Mouse (Mus musculus): ENCODE measurements around the gene Nr1d1. TPM values are rescaled to one million over a fixed set of nuclear protein-coding genes. Genes with fewer than 3 reads are reported as not detected.

The Nr1d1 gene
- polyA plus RNA-seq, 2 experiments from 2014 or later: 2.9 to 5.4 TPM

DNA sequence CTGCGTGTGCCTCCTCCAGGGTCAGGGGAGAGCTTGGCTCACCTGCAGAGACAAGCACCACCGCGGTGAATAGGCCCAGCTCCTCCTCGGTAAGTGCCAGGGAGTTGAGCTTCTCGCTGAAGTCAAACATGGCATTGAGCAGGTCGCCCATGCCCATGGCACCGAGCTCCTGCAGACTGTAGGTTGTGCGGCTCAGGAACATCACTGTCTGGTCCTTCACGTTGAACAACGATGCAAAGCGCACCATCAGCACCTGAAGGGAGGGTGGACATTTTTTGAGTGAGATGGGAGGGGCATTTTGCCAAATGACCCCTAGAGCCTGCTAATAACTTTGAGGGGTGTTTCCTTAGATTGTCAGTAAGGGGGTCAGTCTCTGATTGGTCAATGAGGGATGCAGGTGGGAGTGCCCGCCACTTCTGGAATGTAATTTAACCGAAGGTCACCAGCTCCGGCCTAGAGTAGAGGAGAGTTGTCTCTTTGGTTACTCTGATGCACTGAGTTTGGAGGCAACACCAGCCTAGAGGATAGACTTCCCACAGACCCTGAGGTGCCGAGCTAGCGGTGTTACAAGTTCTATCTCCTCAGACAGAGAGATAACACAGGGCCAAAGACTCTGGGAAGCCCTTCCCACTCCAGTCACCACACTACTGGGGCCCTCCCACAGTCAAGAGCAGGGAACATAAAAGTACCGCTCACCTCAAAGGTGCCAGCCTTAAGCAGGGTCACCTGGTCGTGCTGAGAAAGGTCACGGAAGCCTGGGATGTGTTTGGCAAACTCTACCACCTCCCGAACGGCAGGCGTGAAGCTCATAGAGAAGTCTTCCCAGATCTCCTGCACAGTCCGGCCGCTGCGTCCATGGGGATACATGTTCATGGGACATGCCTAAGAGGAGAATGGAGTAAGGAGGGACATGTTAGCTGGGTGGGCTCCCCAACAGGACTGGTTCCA is 5.9 kb downstream of the Nr1d1 start:
- ATAC-seq: no peak

DNA sequence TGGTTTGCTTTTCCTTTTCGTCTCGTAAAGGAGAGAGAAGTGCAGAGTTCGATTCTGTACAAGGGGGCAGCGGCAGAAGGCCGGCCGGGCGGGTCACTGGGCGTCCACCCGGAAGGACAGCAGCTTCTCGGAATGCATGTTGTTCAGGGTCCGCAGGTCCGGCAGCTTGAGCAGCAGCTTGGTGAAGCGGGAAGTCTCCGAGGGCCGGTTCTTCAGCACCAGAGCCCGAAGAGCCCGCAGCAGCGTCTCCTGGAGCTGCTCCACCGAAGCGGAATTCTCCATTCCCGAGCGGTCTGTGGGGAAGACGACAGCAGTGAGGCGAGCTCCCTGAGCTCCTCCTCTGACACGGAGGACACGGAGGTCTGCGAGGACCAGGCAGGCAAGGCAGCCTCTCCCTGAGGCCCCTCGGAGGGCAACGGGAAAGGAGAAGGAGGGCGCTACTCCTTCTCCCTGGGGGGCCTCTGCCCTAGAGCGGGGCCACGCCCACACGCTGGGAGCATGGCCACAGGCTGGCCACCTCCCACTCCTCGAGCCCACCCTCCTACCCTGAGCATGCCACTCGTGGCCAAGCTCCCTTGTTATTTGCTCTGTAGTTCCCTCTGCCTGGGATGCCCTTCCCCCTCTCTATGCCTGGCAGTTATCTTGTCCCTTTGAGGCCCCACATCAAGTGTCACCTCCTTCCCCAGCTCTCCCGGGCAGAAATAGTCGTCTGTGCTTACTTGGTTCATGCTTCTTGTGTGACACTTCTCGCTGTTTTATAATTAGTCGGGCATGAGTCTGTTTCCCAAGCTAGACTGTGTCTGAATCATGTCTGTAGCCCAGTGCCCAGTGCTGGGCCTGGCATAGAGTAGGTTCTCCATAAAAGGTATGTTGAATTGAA is 6.8 kb downstream of the Nr1d1 start:
- no peak for ATAC-seq

DNA sequence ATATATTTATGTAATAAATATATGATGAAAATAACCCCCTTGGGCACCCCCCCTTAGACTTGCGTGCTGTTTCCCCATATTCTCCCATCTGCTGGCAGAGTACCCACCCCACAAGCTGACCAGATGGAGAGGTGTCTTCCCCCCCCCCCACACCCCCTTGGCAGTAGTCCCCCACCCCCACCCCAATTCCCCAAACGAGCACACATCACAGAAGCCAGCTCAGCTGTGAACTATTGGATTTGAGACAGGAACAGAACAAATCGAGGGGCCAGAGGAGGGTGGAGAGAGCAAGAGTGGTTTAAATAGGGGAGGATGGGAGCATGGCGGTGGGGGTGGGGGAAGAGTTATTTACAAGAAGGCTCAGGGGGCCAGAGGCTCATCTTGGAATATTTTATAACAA is 7.4 kb downstream of the Nr1d1 start:
- no peak for ATAC-seq

DNA sequence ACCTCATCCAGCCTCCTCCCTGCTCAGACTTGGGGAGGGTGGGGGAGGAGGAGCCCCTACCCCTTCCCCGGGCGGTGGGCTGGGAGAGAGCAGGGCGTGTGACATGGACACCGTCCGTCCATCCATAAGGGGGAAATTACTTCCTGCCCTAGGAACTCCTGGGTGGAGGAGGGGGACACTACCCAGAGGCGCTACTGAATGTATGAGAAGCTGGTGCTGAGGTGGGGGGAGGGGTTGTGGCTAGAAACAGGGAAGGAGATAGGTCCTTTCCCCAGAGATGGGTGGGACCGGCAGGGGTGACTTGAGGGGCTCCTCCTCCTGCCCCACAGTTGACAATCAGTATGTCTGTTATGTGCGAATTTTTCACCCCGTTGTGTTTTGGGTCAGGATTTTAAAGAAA is 7.9 kb downstream of the Nr1d1 start:
- no peak for ATAC-seq

DNA sequence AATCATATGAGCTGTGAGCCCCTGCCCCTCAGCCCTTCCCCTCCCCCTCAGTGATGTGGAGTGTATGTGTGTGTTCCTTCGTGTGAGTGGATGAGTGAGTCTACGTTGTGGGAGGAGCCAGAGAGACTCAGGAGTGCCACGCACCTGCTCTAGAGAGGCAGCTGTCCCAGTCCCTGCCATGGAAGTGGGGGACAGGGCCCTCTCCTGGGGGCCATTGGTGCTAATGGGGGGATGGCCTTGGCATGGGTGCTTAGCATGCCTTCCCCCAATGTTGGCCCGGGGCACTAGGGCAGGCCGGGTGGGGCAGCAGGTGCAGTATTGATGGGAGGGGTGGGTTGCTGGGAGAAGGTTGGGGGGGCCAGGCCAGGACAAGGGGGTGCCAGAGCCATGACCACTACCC is 8.3 kb downstream of the Nr1d1 start:
- ATAC-seq: no peak

DNA sequence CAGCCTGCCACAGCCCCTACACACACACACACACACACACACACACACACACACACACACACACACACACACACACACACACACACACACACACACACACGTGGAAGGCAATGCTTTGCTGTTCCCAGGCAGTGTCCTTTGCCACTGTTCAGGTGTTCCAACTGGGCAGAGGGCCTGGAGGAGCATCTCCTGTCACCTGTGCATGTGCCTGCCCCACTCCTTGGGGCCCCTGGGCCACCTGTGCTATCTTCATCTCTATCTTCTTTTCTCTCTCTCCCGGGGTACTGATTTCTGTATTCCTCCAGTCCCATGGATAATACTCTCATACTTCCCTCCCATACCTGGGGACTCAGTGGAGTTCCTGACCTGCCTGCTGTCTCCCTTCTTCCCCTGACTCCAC is 8.8 kb downstream of the Nr1d1 start:
- ATAC-seq: no peak

DNA sequence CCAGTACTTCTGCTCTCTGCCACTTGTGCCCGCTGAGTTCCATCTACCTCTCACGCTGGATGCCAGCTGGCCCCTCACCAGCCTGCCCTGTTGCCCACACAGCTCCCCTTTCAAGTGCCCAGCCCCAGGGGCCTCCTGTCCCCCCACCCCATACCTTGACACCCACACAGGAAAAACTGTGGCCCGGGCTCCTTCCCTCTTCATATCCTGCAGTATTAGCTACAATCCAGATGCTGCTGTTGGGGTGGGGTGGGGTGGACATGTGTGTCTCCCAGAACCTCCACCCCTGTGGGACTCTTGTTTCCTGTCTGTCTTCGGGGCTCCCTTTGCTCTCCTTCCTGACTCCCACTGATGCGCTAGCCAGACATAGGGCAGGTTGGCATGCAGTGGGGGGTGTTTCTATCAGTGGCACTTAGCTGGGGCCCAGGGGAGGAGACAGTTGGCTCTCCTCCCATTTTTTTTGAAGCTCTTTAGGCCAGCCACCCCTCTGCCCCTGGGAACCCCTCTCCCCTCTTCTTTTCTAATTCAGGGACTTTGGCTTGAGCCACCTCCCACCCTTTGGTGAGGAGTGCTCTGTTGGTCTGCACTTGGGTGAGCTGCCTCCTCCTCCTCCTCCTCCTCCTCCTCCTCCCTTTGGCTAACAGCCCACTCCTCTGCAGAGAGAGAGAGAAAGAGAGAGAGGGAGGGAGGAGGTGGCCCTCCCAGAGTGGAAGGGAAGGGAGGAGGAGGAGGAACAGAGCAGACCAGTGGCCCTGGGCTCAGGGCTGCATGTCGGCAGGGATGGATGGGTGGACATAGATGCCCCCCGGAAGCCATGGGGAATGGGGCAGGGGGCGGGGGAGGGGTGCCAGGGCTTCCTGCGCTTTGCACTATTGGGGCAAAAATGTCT is 9.5 kb downstream of the Nr1d1 start:
- no peak for ATAC-seq

DNA sequence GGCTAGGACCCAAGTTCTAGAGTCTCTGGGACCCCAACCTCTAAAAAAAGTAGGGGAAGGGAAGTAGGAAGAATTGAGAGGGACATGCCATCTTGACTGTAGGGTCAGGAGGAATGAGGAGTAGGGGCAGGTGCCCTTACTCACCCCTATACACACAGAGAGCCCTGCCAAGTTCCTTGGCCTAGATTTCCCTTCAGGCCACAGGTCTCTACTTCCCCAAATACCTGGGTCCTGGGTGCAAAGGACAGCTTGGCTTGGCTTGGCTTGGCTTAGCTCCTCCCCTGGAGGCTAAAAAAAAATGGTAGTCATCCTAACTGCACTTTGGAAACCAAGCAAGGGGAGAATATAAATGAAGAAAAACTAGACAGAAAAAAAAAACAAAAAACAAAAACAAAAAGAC is 10.4 kb downstream of the Nr1d1 start:
- ATAC-seq: no peak

DNA sequence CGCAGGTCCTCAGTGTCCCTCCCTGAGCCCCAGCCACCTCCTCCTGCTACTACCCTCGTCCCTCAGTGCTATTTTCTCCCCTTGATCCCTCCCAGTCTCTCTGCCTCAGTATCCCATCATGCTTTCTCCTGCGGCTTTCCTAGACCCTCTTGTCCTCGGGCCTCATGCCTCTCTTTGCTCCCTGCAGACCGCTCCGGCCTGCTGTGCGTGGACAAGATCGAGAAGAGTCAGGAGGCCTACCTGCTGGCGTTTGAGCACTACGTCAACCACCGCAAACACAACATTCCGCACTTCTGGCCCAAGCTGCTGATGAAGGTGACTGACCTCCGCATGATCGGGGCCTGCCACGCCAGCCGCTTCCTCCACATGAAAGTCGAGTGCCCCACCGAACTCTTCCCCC is 11.0 kb downstream of the Nr1d1 start:
- ATAC-seq: no peak

DNA sequence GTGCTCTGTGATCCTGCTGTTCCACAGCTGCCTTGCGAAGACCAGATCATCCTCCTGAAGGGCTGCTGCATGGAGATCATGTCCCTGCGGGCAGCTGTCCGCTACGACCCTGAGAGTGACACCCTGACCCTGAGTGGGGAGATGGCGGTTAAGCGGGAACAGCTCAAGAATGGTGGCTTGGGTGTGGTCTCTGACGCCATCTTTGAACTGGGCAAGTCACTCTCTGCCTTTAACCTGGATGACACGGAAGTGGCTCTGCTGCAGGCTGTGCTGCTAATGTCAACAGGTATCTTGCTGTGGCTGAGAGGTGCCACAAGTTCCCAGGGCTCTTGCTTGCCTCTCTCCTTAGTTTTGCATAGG is 11.7 kb downstream of the Nr1d1 start:
- ATAC-seq: no peak

DNA sequence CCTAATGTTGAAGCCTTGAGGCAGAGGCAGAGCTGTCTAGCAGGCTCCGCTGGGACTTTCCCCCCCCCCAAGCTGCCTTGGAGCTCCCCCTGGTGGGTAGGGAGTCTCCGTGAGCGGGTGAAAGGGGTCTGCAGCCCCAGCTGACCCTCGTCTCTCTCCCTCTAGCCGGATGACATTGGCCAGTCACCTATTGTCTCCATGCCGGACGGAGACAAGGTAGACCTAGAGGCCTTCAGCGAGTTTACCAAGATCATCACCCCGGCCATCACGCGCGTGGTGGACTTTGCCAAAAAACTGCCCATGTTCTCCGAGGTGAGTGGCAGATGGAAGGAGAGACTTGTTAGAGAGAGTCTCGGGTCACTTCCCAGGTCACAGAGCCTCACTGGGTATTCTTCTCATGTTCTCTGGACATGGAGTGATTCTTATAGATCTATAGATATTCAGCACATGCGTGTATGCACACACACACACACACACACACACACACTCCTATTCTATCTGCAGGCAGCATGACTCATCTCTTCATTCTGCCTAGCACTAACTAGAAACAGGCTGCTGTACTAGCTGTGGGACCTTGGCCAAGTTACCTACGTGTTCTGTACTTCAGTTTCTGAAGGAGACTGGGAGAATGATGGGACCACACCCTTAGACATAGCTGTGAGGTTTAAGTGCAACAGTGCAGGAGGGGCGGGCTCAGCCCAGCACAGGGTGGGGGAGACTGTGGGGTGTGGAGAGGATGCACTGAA is 12.2 kb downstream of the Nr1d1 start:
- ATAC-seq: no peak

DNA sequence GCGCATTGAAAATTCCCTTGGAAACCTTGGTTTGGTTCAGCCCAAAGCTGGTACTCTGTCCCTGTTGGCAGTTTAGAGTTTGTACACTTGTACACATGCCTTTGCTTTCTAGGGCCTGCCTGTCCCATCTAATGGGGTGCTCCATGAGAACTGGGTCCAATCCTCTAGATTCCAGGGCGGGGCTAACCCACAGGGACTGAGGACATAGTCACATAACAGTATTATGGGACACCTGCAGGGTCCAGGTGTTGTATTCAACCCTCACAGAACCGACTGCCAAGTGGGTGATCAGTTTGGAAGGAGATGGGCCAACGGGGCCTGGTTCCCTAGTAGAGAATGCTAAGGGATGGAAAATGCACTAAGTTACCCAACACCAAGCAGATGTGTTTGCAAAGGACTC is 13.2 kb downstream of the Nr1d1 start:
- no peak for ATAC-seq

DNA sequence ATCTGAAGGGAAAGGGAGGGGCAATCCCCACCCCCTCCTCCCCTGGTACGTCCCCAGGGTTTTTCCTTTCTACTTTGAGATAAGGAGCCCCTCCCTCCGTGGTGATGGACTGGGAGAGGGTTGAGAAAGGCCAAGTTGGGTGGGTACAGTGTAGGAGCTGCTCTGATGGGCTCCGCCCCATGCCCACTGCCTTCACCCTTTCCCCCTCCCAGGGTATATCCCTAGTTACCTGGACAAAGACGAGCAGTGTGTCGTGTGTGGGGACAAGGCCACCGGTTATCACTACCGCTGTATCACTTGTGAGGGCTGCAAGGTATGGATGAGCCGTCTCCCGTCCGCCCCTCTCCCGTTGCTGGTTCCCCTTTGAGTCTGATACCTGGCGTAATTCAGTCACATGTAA is 18.4 kb downstream of the Nr1d1 start:
- ATAC-seq: no peak

DNA sequence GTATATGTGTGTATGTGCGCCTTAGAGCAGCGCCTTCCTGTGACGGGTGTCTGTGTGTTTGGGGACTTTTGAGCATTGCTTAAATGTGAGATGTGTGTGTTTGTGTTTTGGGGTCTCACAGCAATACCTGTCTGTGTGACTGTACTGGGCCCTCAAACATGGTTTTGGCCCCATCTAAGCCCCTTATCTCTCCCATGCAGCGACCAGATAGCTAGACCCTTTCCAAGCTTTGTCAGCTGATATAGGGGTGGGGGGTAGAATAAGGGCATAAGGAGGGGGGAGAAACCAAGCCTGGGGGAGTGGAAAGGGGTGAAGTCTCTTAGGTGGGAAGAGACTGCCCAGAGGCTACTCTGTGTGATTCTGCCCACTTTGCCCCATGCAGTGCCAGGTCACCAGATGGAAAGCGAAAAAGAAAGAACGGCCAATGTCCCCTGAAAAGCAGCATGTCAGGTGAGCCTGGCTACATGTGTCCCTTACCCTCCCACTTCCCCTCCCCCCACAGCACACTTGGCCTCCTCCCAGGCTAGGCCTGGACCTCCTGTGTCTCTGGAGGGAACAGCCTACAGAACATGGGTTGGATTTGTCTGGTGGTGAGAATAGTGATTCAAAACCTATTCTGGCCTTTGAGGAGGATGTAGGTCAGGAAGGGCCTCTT is 19.3 kb downstream of the Nr1d1 start:
- no peak for ATAC-seq

DNA sequence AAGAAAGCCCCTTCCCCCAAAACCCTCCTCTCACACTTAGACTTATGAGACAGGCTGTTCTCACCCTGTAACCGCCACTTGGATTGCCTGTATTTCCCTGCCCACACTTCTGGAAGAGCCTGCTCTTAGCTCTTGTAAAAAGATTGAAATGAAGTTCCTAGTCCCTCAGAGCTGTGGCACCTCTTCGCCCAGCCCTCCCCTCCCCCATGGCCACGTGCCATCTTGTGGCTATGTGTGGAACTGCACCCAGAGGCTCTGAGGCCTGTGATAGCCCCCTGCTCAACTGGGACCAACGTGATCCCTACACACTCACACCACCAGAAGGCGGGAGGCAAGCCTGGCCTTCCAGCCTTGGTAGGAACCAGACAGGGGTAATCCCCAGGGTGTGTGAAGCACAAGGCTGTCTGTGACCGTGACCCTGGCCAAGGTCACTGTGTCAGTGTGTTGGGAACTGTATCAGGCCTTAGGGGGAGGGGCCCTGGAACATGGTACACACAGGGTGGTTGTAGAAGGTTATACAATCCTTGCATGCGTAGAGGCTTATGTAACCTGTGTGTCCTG is 20.4 kb downstream of the Nr1d1 start:
- ATAC-seq: peak; percentile 40

DNA sequence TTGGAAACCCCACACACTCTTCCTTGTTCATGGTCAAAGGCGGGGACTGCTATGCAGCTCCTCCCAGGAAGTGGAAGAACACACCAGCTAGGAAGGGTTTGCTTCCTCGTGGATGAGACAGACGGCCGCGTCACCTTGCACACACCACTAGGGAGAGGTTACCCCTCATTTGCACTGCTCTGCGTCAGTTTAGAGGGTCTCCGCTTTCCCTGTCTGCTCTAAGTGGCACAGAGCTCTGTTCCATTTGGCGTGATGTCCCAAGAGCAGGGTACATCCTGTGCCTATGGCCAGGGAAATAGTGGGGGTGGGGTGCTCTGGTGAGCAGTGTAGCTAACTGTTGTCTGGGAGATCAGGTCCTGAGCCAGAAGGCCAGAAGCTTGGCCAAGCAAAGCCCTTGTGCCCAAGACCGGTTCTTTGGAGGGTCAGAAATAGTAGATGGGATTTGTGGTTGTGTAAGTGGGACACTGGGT is 20.9 kb downstream of the Nr1d1 start:
- no peak for ATAC-seq

DNA sequence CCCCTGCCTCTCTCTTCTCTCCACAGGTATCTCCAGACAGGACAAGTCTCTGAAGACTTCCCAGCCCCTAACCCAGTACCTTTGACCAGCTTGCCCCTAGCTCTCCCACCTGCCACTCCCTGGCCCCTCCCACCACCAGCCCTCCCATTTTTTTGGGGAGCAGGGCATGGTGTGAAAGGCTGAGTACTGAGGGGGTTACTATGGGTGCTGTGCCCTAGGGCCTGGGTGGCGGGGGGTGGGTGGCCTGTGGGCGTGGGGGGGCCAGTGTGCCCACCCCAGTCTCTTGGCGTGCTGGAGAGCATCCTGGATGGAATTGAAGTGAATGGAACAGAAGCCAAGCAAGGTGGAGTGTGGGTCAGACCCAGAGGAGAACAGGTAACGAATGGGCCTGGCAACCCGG is 21.9 kb downstream of the Nr1d1 start:
- no peak for ATAC-seq

DNA sequence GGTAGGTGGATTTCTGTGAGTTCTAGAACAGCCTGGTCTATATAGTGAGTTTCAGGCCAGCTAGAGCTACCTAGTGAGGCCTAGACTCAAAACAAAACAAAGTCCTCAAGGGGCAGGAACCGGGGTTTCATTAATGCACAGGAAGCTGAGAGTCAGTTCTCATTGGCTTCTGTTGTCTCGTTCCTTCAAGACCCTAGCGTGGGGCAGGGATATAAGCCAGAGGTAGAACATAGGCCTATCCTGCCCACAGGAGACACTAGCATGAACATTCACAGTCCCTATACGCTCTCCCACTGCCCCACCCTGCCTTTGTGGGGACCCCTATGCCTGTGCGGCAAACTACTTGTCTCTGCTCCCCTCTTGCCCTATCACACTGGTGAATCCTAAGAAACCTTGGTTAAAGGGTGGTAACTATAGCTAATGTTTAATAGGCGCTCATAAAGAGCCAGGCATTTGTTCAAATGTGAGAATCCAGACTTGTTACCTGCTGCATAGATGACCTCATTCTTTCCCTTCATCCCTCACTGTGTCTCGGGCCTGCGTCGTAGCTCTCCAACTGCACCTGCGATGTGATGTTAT is 22.5 kb downstream of the Nr1d1 start:
- ATAC-seq: no peak

DNA sequence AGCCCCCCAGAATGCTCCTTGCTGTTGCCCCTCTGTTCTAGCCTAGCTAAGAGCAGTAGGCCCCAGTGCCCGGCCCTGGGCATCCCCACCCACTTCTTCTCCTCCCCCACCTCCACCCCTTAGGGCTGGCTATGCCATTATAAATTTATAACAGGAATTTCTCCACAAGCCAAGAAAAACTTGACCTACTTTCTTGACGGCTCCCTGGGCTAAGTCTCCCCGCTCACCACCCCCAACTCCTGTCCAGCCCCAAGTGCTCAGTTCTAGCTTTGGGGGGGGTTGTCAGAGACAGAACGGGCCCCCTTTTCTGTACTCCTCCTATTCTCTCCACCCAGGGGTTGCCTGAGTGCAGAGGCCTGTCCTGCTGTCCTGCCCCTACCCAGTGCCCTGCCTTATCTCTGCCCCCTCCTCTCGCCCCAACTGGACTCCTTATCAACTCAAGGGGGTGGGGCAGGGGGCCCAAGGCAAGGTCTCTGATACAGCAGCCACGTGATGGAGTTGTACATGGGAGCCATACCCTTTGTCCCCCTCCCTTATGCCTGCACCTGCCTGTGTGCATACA is 23.8 kb downstream of the Nr1d1 start:
- no peak for ATAC-seq

All from activated CD4-positive, CD25-positive, alpha-beta regulatory T cell, adult 4 months (primary cell).